Mouse (Mus musculus) embryo, embryonic 11 days (tissue): ENCODE data around the gene Phactr2.
"Not testable (repeated sequence)": the region's sequence is repeated elsewhere in the genome, so short reads cannot be mapped to it uniquely, and the experiment has no call there.

Source experiments
- DNase-seq: peaks from one replicate; pipeline ENCODE4 v3.0.0-alpha.2; 2015

Phactr2 gene

GRCm38 (mm10) chr10:13201741-13202293 is 272.4 kb downstream of the Phactr2 start:
- no peak for DNase-seq

- no peak for DNase-seq
These were observed 273.4 kb downstream of the Phactr2 start for GRCm38 (mm10) chr10:13200862-13201261.

GRCm38 (mm10) chr10:13199234-13199633 is 275.0 kb downstream of the Phactr2 start:
- no peak for DNase-seq

- DNase-seq: no peak
These were observed 277.2 kb downstream of the Phactr2 start for GRCm38 (mm10) chr10:13196872-13197507.

- not testable (repeated sequence) for DNase-seq
These were observed 280.7 kb downstream of the Phactr2 start for GRCm38 (mm10) chr10:13193496-13193895.

GRCm38 (mm10) chr10:13192731-13193351 is 281.4 kb downstream of the Phactr2 start, which contains the start of gene Ltv1:
Ltv1 (minus strand) TSS chr10:13193168.
- DNase-seq: peak; percentile 97

- no peak for DNase-seq
These were observed 284.3 kb downstream of the Phactr2 start for GRCm38 (mm10) chr10:13189881-13190280.

- no peak for DNase-seq
These were observed 287.5 kb downstream of the Phactr2 start for GRCm38 (mm10) chr10:13186754-13187153.

- no peak for DNase-seq
These were observed 289.9 kb downstream of the Phactr2 start for GRCm38 (mm10) chr10:13184170-13184766.

- no peak for DNase-seq
These were observed 294.0 kb downstream of the Phactr2 start for GRCm38 (mm10) chr10:13180211-13180610.

GRCm38 (mm10) chr10:13177973-13178624 is 296.1 kb downstream of the Phactr2 start, which contains the start of gene Zc2hc1b:
Zc2hc1b (minus strand) TSS chr10:13178023.
- DNase-seq: no peak

- no peak for DNase-seq
These were observed 298.3 kb downstream of the Phactr2 start for GRCm38 (mm10) chr10:13175866-13176265.

- peak; percentile 52 for DNase-seq
These were observed 301.4 kb downstream of the Phactr2 start for GRCm38 (mm10) chr10:13172798-13173221.

GRCm38 (mm10) chr10:13171461-13171860 is 302.8 kb downstream of the Phactr2 start:
- no peak for DNase-seq

GRCm38 (mm10) chr10:13170739-13171448 is 303.3 kb downstream of the Phactr2 start:
- peak; percentile 57 for DNase-seq

- no peak for DNase-seq
These were observed 305.8 kb downstream of the Phactr2 start for GRCm38 (mm10) chr10:13168461-13168860.

GRCm38 (mm10) chr10:13162031-13162430 is 312.2 kb downstream of the Phactr2 start:
- DNase-seq: no peak

- DNase-seq: no peak
These were observed 313.3 kb downstream of the Phactr2 start for GRCm38 (mm10) chr10:13160913-13161312.
